Mouse (Mus musculus): ENCODE data around the gene Serpinb3d. TPM values are rescaled to one million over a fixed set of nuclear protein-coding genes. Genes with fewer than 3 reads are reported as not detected.
"Not testable (repeated sequence)": the region's sequence is repeated elsewhere in the genome, so short reads cannot be mapped to it uniquely, and the experiment has no call there.

The Serpinb3d gene
- not detected for total RNA-seq (2021)
- long read RNA-seq, experiment 1: 0 reads
- long read RNA-seq, experiment 2: 0 reads

DNA sequence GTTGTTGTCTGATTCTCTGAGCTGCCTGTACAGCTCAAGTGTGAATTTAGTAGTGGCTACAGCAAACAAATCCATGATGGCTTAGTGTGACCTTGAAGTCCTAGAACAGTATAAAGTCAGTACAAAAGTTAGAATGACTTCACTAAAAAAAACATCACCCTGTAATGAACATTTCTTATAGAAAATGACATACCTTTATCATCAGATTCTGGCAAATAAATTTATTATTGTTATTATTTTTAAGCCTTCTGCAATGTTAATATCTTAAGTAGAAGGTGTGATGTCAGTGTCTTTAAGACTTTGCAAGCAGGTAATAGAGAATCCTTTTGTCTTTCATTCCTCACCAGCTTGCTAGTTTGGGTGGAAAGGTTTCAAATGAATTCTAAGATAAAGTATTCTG lies at the start of gene Serpinb3d:
Gene Serpinb3d (minus strand): TSS at position 101 of the 400 bp plus-strand sequence.
- no peak for DNase-seq

DNA sequence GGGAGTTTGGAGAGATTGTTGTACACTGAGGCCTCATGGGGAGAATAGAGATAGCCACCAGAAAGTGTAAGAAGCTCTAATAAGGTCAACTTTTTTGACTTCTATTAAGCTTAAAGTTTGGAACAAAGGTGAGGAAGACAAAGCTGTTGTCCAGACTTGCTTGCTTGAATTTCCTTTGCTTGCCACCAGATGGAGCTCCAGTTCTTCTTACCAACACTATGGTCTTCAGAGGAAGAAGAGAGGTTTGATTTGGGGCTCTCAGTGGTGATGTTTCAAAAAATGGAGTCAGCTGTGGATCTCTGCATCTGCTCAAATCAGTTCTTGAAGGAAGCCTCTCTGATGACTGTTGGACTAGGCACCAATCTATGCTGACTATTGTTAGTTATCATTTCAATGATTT lies 44.1 kb upstream of the Serpinb3d start:
- not testable (repeated sequence) for DNase-seq

DNA sequence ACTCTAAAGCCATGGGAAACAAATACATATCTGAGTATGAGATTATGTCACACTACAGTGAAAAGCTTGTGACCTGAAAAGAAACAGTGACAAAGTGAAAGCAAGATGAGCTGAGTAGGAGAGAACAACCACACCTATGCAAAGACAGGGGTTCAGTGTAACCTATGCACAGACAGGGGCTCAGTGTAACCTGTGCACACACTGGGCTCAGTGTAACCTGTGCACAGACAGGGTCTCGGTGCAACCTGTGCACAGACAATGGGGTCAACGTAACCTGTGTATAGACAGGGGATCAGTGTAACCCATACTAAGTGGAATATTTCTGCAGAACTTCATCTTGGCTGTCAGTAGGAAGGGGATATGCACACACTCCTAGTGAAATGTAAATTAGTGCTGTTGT lies 15.1 kb upstream of the Serpinb3d start:
- DNase-seq: no peak

DNA sequence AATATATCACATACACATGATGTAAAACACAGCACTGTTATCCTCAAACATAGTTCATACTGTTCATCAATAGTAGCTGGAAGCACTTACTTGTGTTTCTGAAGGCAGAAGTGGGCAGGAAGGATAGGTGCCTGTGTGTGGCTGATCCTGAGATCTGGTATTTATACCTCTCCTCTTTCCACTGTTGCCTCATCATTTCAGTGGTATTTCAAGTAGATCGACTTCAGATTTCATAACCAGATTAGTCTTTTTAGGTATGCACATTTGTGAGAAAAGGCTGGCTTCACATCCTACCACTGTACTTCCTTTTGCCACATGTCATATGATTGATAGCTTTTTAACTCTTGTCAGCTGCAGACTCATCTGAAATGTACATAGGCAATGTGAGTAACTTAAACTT lies 31.1 kb downstream of the Serpinb3d start, which contains the start of gene Serpinb3a:
Gene Serpinb3a (minus strand): TSS at position 101 of the 400 bp plus-strand sequence.
- DNase-seq: no peak

DNA sequence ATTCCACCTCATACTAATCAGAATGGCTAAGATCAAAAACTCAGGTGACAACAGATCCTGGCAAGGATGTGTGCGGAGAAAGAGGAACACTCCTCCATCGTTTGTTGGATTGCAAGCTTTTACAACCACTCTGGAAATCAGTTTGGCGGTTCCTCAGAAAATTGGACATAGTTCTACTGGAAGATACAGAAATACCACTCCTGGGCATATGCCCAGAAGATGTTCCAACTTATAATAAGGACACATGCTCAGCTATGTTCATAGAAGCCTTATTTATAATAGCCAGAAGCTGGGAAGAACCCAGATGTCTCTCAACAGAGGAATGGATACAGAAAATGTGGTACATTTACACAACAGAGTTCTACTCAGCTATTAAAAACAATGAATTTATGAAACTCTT lies 49.1 kb downstream of the Serpinb3d start:
- not testable (repeated sequence) for DNase-seq

Other genes starting within 250 kb of the Serpinb3d start
- not detected for gene Serpinb5, start 222.3 kb downstream of the Serpinb3d start, total RNA-seq (2021)
- gene Serpinb12, start 149.1 kb downstream of the Serpinb3d start, total RNA-seq (2021): not detected
- gene Serpinb13, start 102.5 kb downstream of the Serpinb3d start, total RNA-seq (2021): not detected
- not detected for gene Serpinb3a, start 31.2 kb downstream of the Serpinb3d start, total RNA-seq (2021)
- not detected for gene Serpinb3b, start 194.9 kb upstream of the Serpinb3d start, total RNA-seq (2021)
- gene Serpinb3c, start 194.9 kb upstream of the Serpinb3d start, total RNA-seq (2021): not detected